Mouse (Mus musculus) cortical plate, adult 2 months (tissue): ENCODE measurements around the gene Atad2b.

Experiments used
- CTCF ChIP-seq: fragments of 200-500 bp; IDR thresholded peaks from 2 replicates; pipeline ENCODE4 v1.5.1; 2011; ENCODE audit warnings: mild to moderate bottlenecking, control low read depth, low read length; ENCODE audit not compliant: insufficient read depth; ENCODE audit errors: extremely low read depth
- POLR2A ChIP-seq: fragments of 200-500 bp; IDR thresholded peaks from 2 replicates; pipeline ENCODE4 v1.6.1; 2011; ENCODE audit warnings: mild to moderate bottlenecking, low read length, control low read depth; ENCODE audit not compliant: insufficient read depth; ENCODE audit errors: extremely low read depth

DNA sequence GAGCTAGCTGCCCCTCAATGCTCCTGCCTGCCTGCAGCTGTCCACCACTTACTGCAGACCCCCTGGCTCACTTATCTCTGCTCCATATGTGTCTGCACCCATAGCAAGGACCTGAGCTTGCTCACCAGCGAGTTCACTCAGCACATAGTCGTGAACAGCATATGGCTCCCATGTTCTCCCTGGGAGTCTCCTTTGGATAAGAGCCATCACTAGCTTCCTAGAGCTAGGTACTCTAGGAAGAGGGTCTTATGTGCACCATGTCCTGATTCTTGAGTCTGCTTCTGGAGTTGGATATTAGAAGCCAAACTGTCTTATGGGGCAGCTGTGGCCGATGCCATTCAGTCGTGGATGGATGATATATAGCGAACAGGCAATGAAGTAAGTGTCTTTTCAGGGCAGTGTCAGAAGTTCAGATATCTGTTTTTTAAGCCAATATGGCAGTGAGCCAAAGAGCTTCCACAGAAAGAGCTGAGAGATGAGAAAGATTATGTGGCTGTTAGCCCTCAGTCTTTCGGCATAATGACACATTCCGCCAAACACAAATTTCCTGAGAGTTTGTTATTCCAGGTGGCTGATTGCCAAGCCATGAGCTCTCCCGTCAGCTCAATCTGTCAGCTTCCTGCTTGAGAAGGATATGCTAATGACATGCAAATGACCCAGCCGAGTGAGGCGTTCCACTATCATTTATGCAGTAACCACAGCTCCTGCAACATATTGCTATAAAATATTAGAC is 170.8 kb downstream of the Atad2b start:
- no peak for TF ChIP-seq CTCF
- TF ChIP-seq POLR2A, result no peak
